Mouse (Mus musculus) forebrain, embryonic 10.5 days (tissue): ENCODE measurements at regions not wholly inside any gene's neighbourhood (a gene's known extent, or its start where the extent isn't known, plus 50 kb on each side); places are given as distances from the start of the nearest gene placed in this dataset.
A peak's percentile ranks its signal among the peaks of the same experiment; 100 is the strongest.

Source experiments
- DNase-seq: peaks from one replicate; pipeline ENCODE4 v3.0.0-alpha.2; 2017; ENCODE audit warnings: low spot score; ENCODE audit errors: extremely low spot score
- H3K27ac ChIP-seq: fragments of 300-500 bp; sonication (generic); 2 replicates; pipeline ENCODE4 v1.5.1; 2016; ENCODE audit warnings: mild to moderate bottlenecking
- H3K27me3 ChIP-seq: fragments of 300-500 bp; sonication (generic); 2 replicates; pipeline ENCODE4 v1.6.1; 2016; ENCODE audit warnings: mild to moderate bottlenecking; ENCODE audit not compliant: poor library complexity, severe bottlenecking
- H3K36me3 ChIP-seq: fragments of 300-500 bp; sonication (generic); replicated peaks from 2 replicates; pipeline ENCODE4 v1.6.1; 2016; ENCODE audit warnings: mild to moderate bottlenecking, moderate library complexity
- H3K4me1 ChIP-seq: fragments of 300-500 bp; sonication (generic); 2 replicates; pipeline ENCODE4 v1.6.1; 2016
- H3K4me3 ChIP-seq: fragments of 300-500 bp; sonication (generic); 2 replicates; pipeline ENCODE4 v1.5.1; 2016; ENCODE audit warnings: mild to moderate bottlenecking, moderate library complexity
- H3K9me3 ChIP-seq: fragments of 300-500 bp; sonication (generic); 2 replicates; pipeline ENCODE4 v1.6.1; 2016; ENCODE audit warnings: mild to moderate bottlenecking, moderate library complexity
- WGBS: fragments of 180-500 bp; shearing (Covaris S2); methylation state at CpG from one replicate; pipeline ENCODE4 v1.1.7; 2016; 5-methylcytosine and 5-hydroxymethylcytosine counted together

- Histone ChIP-seq H3K27ac (peak overlapping the region; percentile 90), H3K27me3 (no peaks in the 10 kb centered on the region), H3K4me1 (peaks cover 66% of the 10 kb centered on the region), H3K4me3 (peak overlapping the region; percentile 19), H3K36me3 (no peaks in the 10 kb centered on the region), H3K9me3 (no peaks in the 10 kb centered on the region)
- DNase-seq = peak; percentile 31
- WGBS = 0% methylated on average over 6 of the region's 6 CpGs
Measured at GRCm38 (mm10) chr2:170222819-170223218, 74.9 kb upstream of the Zfp217 start.

- H3K27me3 ChIP-seq = no peaks in the 10 kb centered on the region
- H3K4me3 ChIP-seq = peak overlapping the region; percentile 19; the same call in 1 of the 2 replicates
- peaks cover 70% of the 10 kb centered on the region for H3K4me1 ChIP-seq
- WGBS = 8% methylated on average over 13 of the region's 13 CpGs
- H3K36me3 ChIP-seq = no peaks in the 10 kb centered on the region
- no peaks in the 10 kb centered on the region for H3K9me3 ChIP-seq
- peak overlapping the region; percentile 90 for H3K27ac ChIP-seq
- DNase-seq = peak; percentile 26
Measured at GRCm38 (mm10) chr2:170221994-170222535, 74.2 kb upstream of the Zfp217 start.

DNA sequence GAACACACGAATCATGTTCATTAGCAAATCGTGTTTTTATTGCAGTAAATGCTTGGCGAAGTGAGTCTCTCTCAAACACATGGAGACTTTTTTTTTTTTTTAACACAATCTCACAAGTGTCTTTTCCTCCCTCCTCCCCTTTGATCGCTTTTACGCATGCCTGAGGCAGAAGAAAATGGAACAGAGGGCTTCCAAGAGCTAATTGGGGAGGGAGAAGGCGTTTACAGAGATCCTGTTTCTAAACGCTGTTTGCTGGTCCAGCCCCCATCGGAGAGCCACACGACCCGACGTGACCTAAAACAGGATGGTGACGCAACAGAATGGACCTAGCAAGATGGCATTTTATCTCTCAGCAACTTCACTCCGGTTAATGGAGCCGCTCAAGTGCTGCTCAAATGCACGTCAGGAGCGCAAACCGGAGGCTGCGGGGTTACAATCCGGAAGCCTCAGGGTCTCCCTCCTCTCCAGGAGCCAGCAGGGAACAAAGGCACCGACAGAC is 73.0 kb upstream of the Zfp217 start:
- H3K4me3 ChIP-seq = peak overlapping the region; percentile 47
- DNase-seq = peak; percentile 75
- H3K27me3 ChIP-seq = no peaks in the 10 kb centered on the region
- H3K9me3 ChIP-seq = no peaks in the 10 kb centered on the region
- WGBS = 0% methylated on average over 20 of the region's 20 CpGs
- peak overlapping the region; percentile 90 for H3K27ac ChIP-seq
- H3K4me1 ChIP-seq = peaks cover 70% of the 10 kb centered on the region
- H3K36me3 ChIP-seq = no peaks in the 10 kb centered on the region

DNA sequence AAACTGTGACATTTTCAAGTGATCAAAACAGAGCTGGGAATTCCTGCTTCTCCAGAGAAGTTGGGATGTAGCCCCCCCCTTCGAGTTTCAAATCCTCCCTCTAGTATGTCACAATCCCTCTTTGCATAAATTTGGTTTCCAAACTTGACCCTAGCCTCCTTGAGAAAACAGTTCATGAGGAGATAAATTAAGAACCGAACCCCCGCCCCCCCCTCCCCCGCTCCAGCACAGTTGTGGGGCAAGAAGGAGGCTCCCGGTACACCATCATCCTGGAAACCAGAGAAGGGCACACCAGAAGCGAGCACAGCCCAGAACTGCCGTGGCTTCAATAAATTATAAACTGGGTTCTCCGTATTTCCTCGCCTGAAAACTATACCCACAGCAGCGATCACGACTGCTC is 72.5 kb upstream of the Zfp217 start:
- H3K4me3 ChIP-seq = peak overlapping the region; percentile 47
- peak; percentile 48 for DNase-seq
- H3K27me3 ChIP-seq = no peaks in the 10 kb centered on the region
- H3K27ac ChIP-seq = peak overlapping the region; percentile 90
- H3K9me3 ChIP-seq = no peaks in the 10 kb centered on the region
- 1% methylated on average over 11 of the region's 11 CpGs for WGBS
- H3K4me1 ChIP-seq = peaks cover 69% of the 10 kb centered on the region
- no peaks in the 10 kb centered on the region for H3K36me3 ChIP-seq

- no peaks in the 10 kb centered on the region for H3K36me3 ChIP-seq
- no peaks in the 10 kb centered on the region for H3K27me3 ChIP-seq
- H3K4me3 ChIP-seq = peak overlapping the region; percentile 47
- peak overlapping the region; percentile 90 for H3K27ac ChIP-seq
- WGBS = 1% methylated on average over 20 of the region's 20 CpGs
- peaks cover 5% of the 10 kb centered on the region for H3K9me3 ChIP-seq
- DNase-seq = peak; percentile 54
- H3K4me1 ChIP-seq = peaks cover 66% of the 10 kb centered on the region
Measured at GRCm38 (mm10) chr2:170219611-170220401, 71.9 kb upstream of the Zfp217 start.

DNA sequence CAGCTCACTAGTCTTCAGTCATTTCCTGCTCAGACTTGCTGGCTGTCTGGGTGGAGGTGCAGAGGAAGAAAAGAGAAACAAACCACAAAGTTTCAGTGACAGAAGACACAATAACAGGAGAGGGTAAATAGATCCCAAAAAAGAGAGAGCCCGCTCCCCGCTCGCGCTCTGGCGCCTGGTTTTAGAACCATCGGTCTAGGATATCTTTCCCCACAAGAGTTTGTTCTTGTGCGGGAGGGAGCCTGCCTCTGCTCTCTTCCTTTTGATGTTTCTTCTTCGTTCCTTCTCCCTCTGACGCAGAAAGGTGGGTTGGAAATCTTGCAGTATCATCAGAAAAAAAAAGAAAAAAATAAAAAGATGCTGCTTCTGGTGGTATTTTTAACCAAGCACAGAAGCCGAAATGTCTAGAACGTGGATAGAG is 71.3 kb upstream of the Zfp217 start:
- DNase-seq = peak; percentile 37

GRCm38 (mm10) chr2:170218230-170219044 is 70.5 kb upstream of the Zfp217 start:
- Histone ChIP-seq H3K4me1 (peaks cover 61% of the 10 kb centered on the region), H3K36me3 (no peaks in the 10 kb centered on the region), H3K27me3 (no peaks in the 10 kb centered on the region), H3K27ac (peak overlapping the region; percentile 90), H3K9me3 (peaks cover 6% of the 10 kb centered on the region), H3K4me3 (peak overlapping the region; percentile 47)
- peak; percentile 72 for DNase-seq
- WGBS = 11% methylated on average over 22 of the region's 22 CpGs

More for the DNA sequence above, 71.3 kb upstream of the Zfp217 start:
- peaks cover 66% of the 10 kb centered on the region for H3K4me1 ChIP-seq
- H3K27me3 ChIP-seq = no peaks in the 10 kb centered on the region
- H3K36me3 ChIP-seq = no peaks in the 10 kb centered on the region
- peak overlapping the region; percentile 90 for H3K27ac ChIP-seq
- peaks cover 6% of the 10 kb centered on the region for H3K9me3 ChIP-seq
- 2% methylated on average over 11 of the region's 11 CpGs for WGBS
- peak overlapping the region; percentile 47 for H3K4me3 ChIP-seq

- peaks cover 40% of the 10 kb centered on the region for H3K4me1 ChIP-seq
- H3K9me3 ChIP-seq = peaks cover 6% of the 10 kb centered on the region
- H3K4me3 ChIP-seq = no peak overlapping the region
- no peaks in the 10 kb centered on the region for H3K36me3 ChIP-seq
- 92% methylated on average over 7 of the region's 7 CpGs for WGBS
- no peaks in the 10 kb centered on the region for H3K27me3 ChIP-seq
- DNase-seq = no peak
- H3K27ac ChIP-seq = no peak overlapping the region
Measured at GRCm38 (mm10) chr2:170216311-170216710, 68.4 kb upstream of the Zfp217 start.

DNA sequence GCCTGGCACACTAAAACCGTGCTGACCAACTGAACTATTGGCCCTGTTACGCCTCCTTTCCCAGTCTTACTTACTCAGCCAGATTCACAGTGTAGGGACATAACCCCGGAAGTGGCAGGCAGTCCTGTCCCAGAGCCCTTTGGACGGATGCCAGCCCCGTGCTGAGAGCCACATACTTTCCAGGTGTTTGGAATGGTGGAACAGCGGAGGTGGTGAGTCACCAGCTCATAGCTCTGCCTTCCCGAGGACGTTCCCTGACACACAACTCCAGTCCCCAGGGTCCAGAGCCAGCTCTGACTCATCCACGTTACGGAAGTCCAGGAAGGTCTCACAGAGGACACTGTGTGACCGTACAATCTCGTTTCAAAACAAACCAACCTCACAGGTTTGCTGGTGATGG is 61.2 kb upstream of the Zfp217 start:
- WGBS = 86% methylated on average over 12 of the region's 12 CpGs
- peaks cover 43% of the 10 kb centered on the region for H3K4me1 ChIP-seq
- no peak for DNase-seq
- no peaks in the 10 kb centered on the region for H3K9me3 ChIP-seq
- no peaks in the 10 kb centered on the region for H3K36me3 ChIP-seq
- no peak overlapping the region for H3K4me3 ChIP-seq
- peaks cover 12% of the 10 kb centered on the region; the same call in 1 of the 2 replicates for H3K27me3 ChIP-seq
- 0 out of 2 replicates have a peak overlapping the region, but pooled peaks have one; percentile 3 for H3K27ac ChIP-seq

- Histone ChIP-seq H3K9me3 (no peaks in the 10 kb centered on the region), H3K27me3 (peaks cover 12% of the 10 kb centered on the region; the same call in 1 of the 2 replicates), H3K36me3 (no peaks in the 10 kb centered on the region), H3K4me3 (no peak overlapping the region), H3K27ac (no peak overlapping the region), H3K4me1 (peaks cover 43% of the 10 kb centered on the region)
- 86% methylated on average over 7 of the region's 7 CpGs for WGBS
- DNase-seq = no peak
Measured at GRCm38 (mm10) chr2:170207878-170208277, 60.0 kb upstream of the Zfp217 start.

DNA sequence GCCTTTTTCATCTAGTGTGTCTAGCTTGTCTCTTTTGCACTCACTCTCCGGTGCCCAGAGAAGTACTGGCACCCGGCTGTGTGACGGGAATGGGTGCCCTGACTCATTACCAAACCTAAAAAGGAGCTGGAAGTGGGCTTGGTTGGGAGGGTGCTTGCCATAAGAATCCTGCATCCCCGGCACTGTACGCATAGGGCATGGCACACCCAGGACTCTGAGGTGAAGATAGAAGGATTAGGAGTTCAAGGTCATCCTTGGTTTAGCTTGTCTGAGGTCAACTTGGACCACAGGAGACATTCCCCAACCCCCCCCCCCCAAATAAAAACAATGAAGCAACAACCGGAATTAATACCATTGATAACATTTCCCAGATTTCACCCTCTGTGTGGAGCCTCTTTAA is 59.5 kb upstream of the Zfp217 start:
- H3K27ac ChIP-seq = no peak overlapping the region
- peaks cover 12% of the 10 kb centered on the region; the same call in 1 of the 2 replicates for H3K27me3 ChIP-seq
- H3K36me3 ChIP-seq = no peaks in the 10 kb centered on the region
- DNase-seq = no peak
- H3K4me3 ChIP-seq = no peak overlapping the region
- H3K4me1 ChIP-seq = peaks cover 43% of the 10 kb centered on the region
- no peaks in the 10 kb centered on the region for H3K9me3 ChIP-seq
- 87% methylated on average over 6 of the region's 6 CpGs for WGBS

- H3K9me3 ChIP-seq = no peaks in the 10 kb centered on the region
- H3K27ac ChIP-seq = peak overlapping the region; percentile 84; the same call in 1 of the 2 replicates
- peaks cover 43% of the 10 kb centered on the region for H3K4me1 ChIP-seq
- no peaks in the 10 kb centered on the region for H3K36me3 ChIP-seq
- H3K4me3 ChIP-seq = no peak overlapping the region
- 58% methylated on average over 14 of the region's 14 CpGs for WGBS
- no peak for DNase-seq
- H3K27me3 ChIP-seq = peaks cover 12% of the 10 kb centered on the region; the same call in 1 of the 2 replicates
Measured at GRCm38 (mm10) chr2:170206870-170207269, 59.0 kb upstream of the Zfp217 start.
